Mouse (Mus musculus): Measurements from ENCODE around the gene Nucb2.

Gene Nucb2

GRCm38 (mm10) chr7:116503879-116504817, at the start of gene Nucb2:
Gene Nucb2 (plus strand): TSS chr7:116504369.
- peak; percentile 99 for DNase-seq

- DNase-seq = no peak
Observed at GRCm38 (mm10) chr7:116456964-116457363, 47.2 kb upstream of the Nucb2 start.

- DNase-seq = no peak
Observed at GRCm38 (mm10) chr7:116457391-116457790, 46.8 kb upstream of the Nucb2 start.

- peak in 1 of 2 experiments; percentile 57 for DNase-seq
Observed at GRCm38 (mm10) chr7:116458985-116459441, 45.2 kb upstream of the Nucb2 start.

GRCm38 (mm10) chr7:116462114-116462513, 42.1 kb upstream of the Nucb2 start:
- no peak for DNase-seq

- no peak for DNase-seq
Observed at GRCm38 (mm10) chr7:116475836-116476235, 28.3 kb upstream of the Nucb2 start.

- DNase-seq = no peak
Observed at GRCm38 (mm10) chr7:116476264-116476663, 27.9 kb upstream of the Nucb2 start.

GRCm38 (mm10) chr7:116483106-116483505, 21.1 kb upstream of the Nucb2 start:
- DNase-seq = no peak

- no peak for DNase-seq
Observed at GRCm38 (mm10) chr7:116483782-116484181, 20.4 kb upstream of the Nucb2 start.

GRCm38 (mm10) chr7:116484213-116484612, 20.0 kb upstream of the Nucb2 start:
- DNase-seq = no peak

- DNase-seq = no peak
Observed at GRCm38 (mm10) chr7:116485062-116485601, 19.0 kb upstream of the Nucb2 start.

- no peak for DNase-seq
Observed at GRCm38 (mm10) chr7:116491113-116491512, 13.1 kb upstream of the Nucb2 start.

- no peak for DNase-seq
Observed at GRCm38 (mm10) chr7:116493267-116494003, 10.7 kb upstream of the Nucb2 start.

GRCm38 (mm10) chr7:116494618-116495017, 9.6 kb upstream of the Nucb2 start:
- DNase-seq = no peak

GRCm38 (mm10) chr7:116496760-116497159, 7.4 kb upstream of the Nucb2 start:
- no peak for DNase-seq

- no peak for DNase-seq
Observed at GRCm38 (mm10) chr7:116504818-116505170, 625 bp downstream of the Nucb2 start.

GRCm38 (mm10) chr7:116514030-116514429, 9.9 kb downstream of the Nucb2 start:
- peak in 1 of 2 experiments; percentile 50 for DNase-seq

GRCm38 (mm10) chr7:116514546-116514945, 10.4 kb downstream of the Nucb2 start:
- no peak for DNase-seq

- no peak for DNase-seq
Observed at GRCm38 (mm10) chr7:116515059-116515458, 10.9 kb downstream of the Nucb2 start.

GRCm38 (mm10) chr7:116515514-116516135, 11.5 kb downstream of the Nucb2 start:
- no peak for DNase-seq

GRCm38 (mm10) chr7:116517240-116517639, 13.1 kb downstream of the Nucb2 start:
- DNase-seq = no peak

GRCm38 (mm10) chr7:116518155-116518554, 14.0 kb downstream of the Nucb2 start:
- no peak for DNase-seq

GRCm38 (mm10) chr7:116519805-116520204, 15.6 kb downstream of the Nucb2 start:
- DNase-seq = peak in 1 of 2 experiments; percentile 37
